Mouse (Mus musculus) neural tube, embryonic 12.5 days (tissue): ENCODE measurements around the gene Mettl17. TPM values are rescaled to one million over a fixed set of nuclear protein-coding genes. Genes with fewer than 3 reads are reported as not detected.

Source experiments
- ATAC-seq: fragments of 200-750 bp; cut with Nextera tagmentation; 2 replicates; pipeline ENCODE4 v1.8.0; 2017; ENCODE audit warnings: low read depth, mild to moderate bottlenecking, moderate TSS enrichment, moderate library complexity; ENCODE audit not compliant: low FRiP score
- H3K27ac ChIP-seq: fragments of 300-500 bp; sonication (generic); 2 replicates; pipeline ENCODE4 v1.5.1; 2016
- H3K27me3 ChIP-seq: fragments of 300-500 bp; sonication (generic); replicated peaks from 2 replicates; pipeline ENCODE4 v1.6.1; 2016; ENCODE audit warnings: mild to moderate bottlenecking
- H3K36me3 ChIP-seq: fragments of 300-500 bp; sonication (generic); 2 replicates; pipeline ENCODE4 v1.6.1; 2016; ENCODE audit warnings: mild to moderate bottlenecking
- H3K4me1 ChIP-seq: fragments of 300-500 bp; sonication (generic); 2 replicates; pipeline ENCODE4 v1.6.1; 2016
- H3K4me2 ChIP-seq: fragments of 300-500 bp; sonication (generic); replicated peaks from 2 replicates; pipeline ENCODE4 v1.6.1; 2016; ENCODE audit warnings: mild to moderate bottlenecking
- H3K4me3 ChIP-seq: fragments of 300-500 bp; sonication (generic); 2 replicates; pipeline ENCODE4 v1.5.1; 2016
- H3K9ac ChIP-seq: fragments of 300-500 bp; sonication (generic); 2 replicates; pipeline ENCODE4 v1.6.1; 2016; ENCODE audit warnings: mild to moderate bottlenecking
- H3K9me3 ChIP-seq: fragments of 300-500 bp; sonication (generic); 2 replicates; pipeline ENCODE4 v1.6.1; 2016; ENCODE audit warnings: mild to moderate bottlenecking
- WGBS: fragments of 180-500 bp; shearing (Covaris S2); methylation state at CpG from one replicate; pipeline ENCODE4 v1.1.7; 2016; 5-methylcytosine and 5-hydroxymethylcytosine counted together
- microRNA-seq: library from miRNA; unstranded; fragments of <30 nt; microRNA quantifications from one replicate; pipeline ENCODE4, GENCODE M21; 2017
- polyA plus RNA-seq: library from polyadenylated mRNA; unstranded; fragments of >200 nt; fragmentation: Nextera tagmentation; extraction: Ambion mirVana; gene quantifications from 2 replicates; pipeline ENCODE4 v1.2.1, GENCODE M21; 2016

Mettl17 gene
- polyA plus RNA-seq, 1 experiment from 2014 or later, result 64.4 TPM

GRCm38 (mm10) chr14:51940944-51941560, 56.4 kb downstream of the Mettl17 start:
- Histone ChIP-seq H3K4me3 (no peak overlapping the region), H3K27me3 (no peaks in the 10 kb centered on the region), H3K4me2 (no peak overlapping the region), H3K4me1 (peaks cover 6% of the 10 kb centered on the region; the same call in 1 of the 2 replicates), H3K36me3 (no peaks in the 10 kb centered on the region), H3K9ac (no peak overlapping the region), H3K9me3 (no peaks in the 10 kb centered on the region), H3K27ac (no peak overlapping the region)
- WGBS, result 29% methylated on average over 8 of the region's 8 CpGs
- no peak for ATAC-seq

- Histone ChIP-seq H3K4me3 (no peak overlapping the region), H3K4me2 (no peak overlapping the region), H3K4me1 (peaks cover 6% of the 10 kb centered on the region; the same call in 1 of the 2 replicates), H3K9ac (no peak overlapping the region), H3K36me3 (no peaks in the 10 kb centered on the region), H3K27ac (no peak overlapping the region), H3K9me3 (no peaks in the 10 kb centered on the region), H3K27me3 (no peaks in the 10 kb centered on the region)
- ATAC-seq, result no peak
- WGBS, result 55% methylated on average over 9 of the region's 9 CpGs
Observed at GRCm38 (mm10) chr14:51941577-51941976, 56.9 kb downstream of the Mettl17 start.

- no peak overlapping the region for H3K4me2 ChIP-seq
- no peaks in the 10 kb centered on the region for H3K27me3 ChIP-seq
- H3K4me3 ChIP-seq, result no peak overlapping the region
- no peaks in the 10 kb centered on the region for H3K36me3 ChIP-seq
- no peak overlapping the region for H3K27ac ChIP-seq
- H3K4me1 ChIP-seq, result peaks cover 6% of the 10 kb centered on the region; the same call in 1 of the 2 replicates
- no peaks in the 10 kb centered on the region for H3K9me3 ChIP-seq
- no peak overlapping the region for H3K9ac ChIP-seq
- WGBS, result 62% methylated on average over 7 of the region's 7 CpGs
- ATAC-seq, result no peak
Observed at GRCm38 (mm10) chr14:51942236-51942635, 57.6 kb downstream of the Mettl17 start.

Small RNA genes lying within 50 kb of the gene (microRNA-seq; reads per million reads assigned to microRNA genes)
- gene Gm27375, result not detected

Other genes with a start within 250 kb of the Mettl17 start
- not detected in 2 replicates for gene Gm4181, start 249.2 kb upstream of the Mettl17 start, polyA plus RNA-seq
- gene Gm17079, start 189.4 kb upstream of the Mettl17 start, polyA plus RNA-seq, result not detected in 2 replicates
- not detected in 2 replicates for gene Gm5800, start 167.7 kb upstream of the Mettl17 start, polyA plus RNA-seq
- gene Ang4, start 111.3 kb upstream of the Mettl17 start, polyA plus RNA-seq, result not detected in 2 replicates
- not detected in 2 replicates for gene AY358078, start 84.8 kb upstream of the Mettl17 start, polyA plus RNA-seq
- not detected in 2 replicates for gene Ear6, start 31.1 kb upstream of the Mettl17 start, polyA plus RNA-seq
- 1.2 and 1.4 TPM in 2 replicates for gene Slc39a2, start 8.0 kb downstream of the Mettl17 start, polyA plus RNA-seq
- gene Ndrg2, start 29.3 kb downstream of the Mettl17 start, polyA plus RNA-seq, result 31.2 and 37.5 TPM in 2 replicates
- not detected in 2 replicates for gene Tppp2, start 33.6 kb downstream of the Mettl17 start, polyA plus RNA-seq
- not detected in 2 replicates for gene Rnase13, start 37.9 kb downstream of the Mettl17 start, polyA plus RNA-seq
- gene Arhgef40, start 99.9 kb downstream of the Mettl17 start, polyA plus RNA-seq, result 105 and 110 TPM in 2 replicates
- gene Tmem253, start 130.8 kb downstream of the Mettl17 start, polyA plus RNA-seq, result 1.0 and 1.3 TPM in 2 replicates
- gene Zfp219, start 135.9 kb downstream of the Mettl17 start, polyA plus RNA-seq, result 78.3 and 84.9 TPM in 2 replicates
- gene Olfr221, start 157.6 kb downstream of the Mettl17 start, polyA plus RNA-seq, result not detected in 2 replicates
- gene Hnrnpc, start 219.2 kb downstream of the Mettl17 start, polyA plus RNA-seq, result 764 and 797 TPM in 2 replicates
- gene Rpgrip1, start 225.9 kb downstream of the Mettl17 start, polyA plus RNA-seq, result 52.1 and 62.8 TPM in 2 replicates